Mouse (Mus musculus) adrenal gland, postnatal 4 days (tissue): ENCODE measurements around the gene Aco1. TPM values are rescaled to one million over a fixed set of nuclear protein-coding genes. Genes with fewer than 3 reads are reported as not detected.

Experiments
- total RNA-seq, 2 experiments: library from RNA; stranded (reverse); gene quantifications; 2 replicates each; pipeline ENCODE4 v1.2.3; 2021

The Aco1 gene
- total RNA-seq, 2 experiments from 2014 or later: 133 to 144 TPM

Other genes starting within 250 kb of the Aco1 start
- gene Ddx58, start 96.7 kb downstream of the Aco1 start, total RNA-seq: 10 to 100 TPM; 22.7 to 23.4 TPM
- 10 to 100 TPM; 35.6 to 45.2 TPM for gene Smim27, start 126.5 kb downstream of the Aco1 start, total RNA-seq
- 10 to 100 TPM; 36.7 to 37.9 TPM for gene Topors, start 126.8 kb downstream of the Aco1 start, total RNA-seq
- gene Ndufb6, start 136.3 kb downstream of the Aco1 start, total RNA-seq: 100 to 1,000 TPM; 174 to 206 TPM